Mouse (Mus musculus) G1E-ER4 (cell line): ENCODE data around the gene B3galt6. TPM values are rescaled to one million over a fixed set of nuclear protein-coding genes. Genes with fewer than 3 reads are reported as not detected.

Experiments
- GATA1 ChIP-seq: IDR thresholded peaks from one replicate; pipeline ENCODE4 v1.8.0; 2012; ENCODE audit warnings: low read length, inconsistent platforms
- polyA plus RNA-seq: library from polyadenylated mRNA; stranded (reverse); fragments of >175 nt; gene quantifications from 2 replicates; pipeline ENCODE4 v1.2.3, GENCODE M21; 2012

The B3galt6 gene
- polyA plus RNA-seq, 1 experiment: 6.1 TPM

DNA sequence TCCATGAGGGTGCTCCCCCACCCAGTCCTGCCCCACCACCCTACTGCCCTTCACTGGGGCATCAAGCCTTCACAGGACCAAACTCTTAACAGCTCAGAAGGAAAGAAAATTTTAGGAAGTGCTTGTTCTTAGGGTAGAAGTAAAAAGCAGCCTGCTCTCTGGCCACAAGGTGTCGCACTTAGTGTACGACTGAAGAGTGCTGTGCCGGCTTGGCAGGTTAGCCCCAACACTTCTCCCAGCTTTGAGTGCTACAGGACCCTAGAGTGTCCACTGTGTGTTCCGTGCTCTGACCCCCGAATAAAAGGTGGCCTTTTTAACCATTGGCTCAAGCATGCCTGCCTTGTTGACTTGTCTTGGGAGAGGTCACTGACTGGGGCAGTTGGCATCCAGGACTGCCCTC lies 33.2 kb downstream of the B3galt6 start:
- TF ChIP-seq GATA1: no peak

GRCm38 (mm10) chr4:155955491-155955890 lies 37.0 kb downstream of the B3galt6 start:
- TF ChIP-seq GATA1: no peak

GRCm38 (mm10) chr4:155947094-155947493 lies 45.4 kb downstream of the B3galt6 start:
- TF ChIP-seq GATA1: no peak

DNA sequence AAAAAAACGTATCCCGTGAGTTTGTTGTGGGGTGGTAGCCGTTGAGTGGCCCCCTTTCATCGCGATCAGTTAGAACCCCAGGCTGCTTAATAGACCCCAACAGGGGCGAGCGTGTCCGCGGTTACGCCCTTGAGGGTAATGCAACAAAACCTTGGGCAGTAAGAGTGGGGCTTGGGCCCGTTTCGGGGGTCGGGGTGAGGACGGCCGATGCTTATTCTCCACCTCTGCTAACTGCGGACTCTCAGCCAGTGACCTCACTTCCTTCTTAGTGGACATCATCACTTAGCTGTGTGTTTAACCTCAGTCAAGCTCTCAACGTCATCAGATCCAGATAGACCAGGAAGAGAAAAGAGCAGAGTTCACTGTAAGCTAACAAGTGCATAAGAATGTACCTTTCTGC lies 48.2 kb downstream of the B3galt6 start:
- TF ChIP-seq GATA1: no peak

DNA sequence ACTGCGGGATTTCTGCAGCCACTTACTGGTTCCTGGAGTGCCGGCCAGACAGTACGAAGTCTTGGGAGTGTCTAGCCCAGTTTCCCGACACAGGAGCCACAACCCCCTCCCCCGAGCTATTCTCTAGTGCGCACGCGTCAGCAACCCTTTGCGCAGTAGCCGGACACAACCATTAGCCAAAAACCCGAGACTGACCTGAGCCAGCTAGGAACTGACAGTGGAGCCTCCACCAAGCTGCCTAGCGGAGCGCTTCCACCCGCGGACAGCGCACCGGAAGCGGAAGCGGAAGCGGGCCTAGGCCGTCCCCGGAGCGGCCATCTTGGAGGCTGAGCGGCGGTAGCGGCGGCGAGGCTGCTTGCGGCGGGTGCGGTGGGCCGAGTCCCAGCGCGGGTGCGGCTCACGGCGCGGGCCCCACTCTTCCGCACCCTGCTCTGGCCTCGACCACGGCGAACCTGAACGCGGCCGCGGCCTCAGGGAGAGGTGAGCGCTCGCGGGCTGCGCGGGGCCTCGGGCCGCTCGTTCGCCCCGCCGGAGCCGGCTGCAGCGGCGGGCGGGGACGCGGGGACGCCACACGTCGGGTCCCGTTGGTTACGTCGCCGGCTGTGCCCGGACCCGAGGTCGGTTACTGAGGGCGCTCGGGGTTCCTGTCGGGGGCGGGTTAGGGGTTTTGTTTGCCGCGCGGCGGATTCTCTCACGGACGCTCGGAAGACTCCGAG lies 48.8 kb downstream of the B3galt6 start, which contains the start of gene Ube2j2:
Gene Ube2j2, plus strand, starts transcription at position 298 of the 716 bp plus-strand sequence.
- no peak for TF ChIP-seq GATA1

DNA sequence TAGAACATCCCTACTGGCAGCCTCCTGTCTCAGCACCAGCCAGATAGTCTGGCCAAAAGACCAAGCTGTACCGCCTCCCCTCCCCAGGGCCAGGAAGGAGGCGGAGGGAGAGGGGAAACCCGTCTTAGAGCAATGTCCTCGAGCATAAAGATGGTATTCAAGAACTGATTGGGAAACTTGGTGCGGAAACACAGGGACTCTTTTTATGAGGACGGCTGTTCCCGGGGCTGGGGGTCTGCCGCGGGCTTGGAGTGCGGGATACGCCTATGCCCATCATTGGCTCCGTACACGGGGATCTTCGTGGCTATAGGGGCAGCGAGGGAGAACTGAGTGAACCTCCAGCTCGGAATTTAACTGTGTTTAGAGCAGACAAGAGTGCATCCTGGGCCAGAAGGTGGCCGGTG lies 49.4 kb downstream of the B3galt6 start:
- TF ChIP-seq GATA1: no peak

Other genes starting within 250 kb of the B3galt6 start
- gene Atad3a, start 231.6 kb downstream of the B3galt6 start, polyA plus RNA-seq: 83.6 and 88.5 TPM in 2 replicates
- 0.16 and 0.17 TPM in 2 replicates for gene Vwa1, start 218.0 kb downstream of the B3galt6 start, polyA plus RNA-seq
- gene Tmem88b, start 206.8 kb downstream of the B3galt6 start, polyA plus RNA-seq: 0.02 and 0.06 TPM in 2 replicates
- gene Ankrd65, start 202.2 kb downstream of the B3galt6 start, polyA plus RNA-seq: not detected in 2 replicates
- 21.2 and 27.9 TPM in 2 replicates for gene Mrpl20, start 189.8 kb downstream of the B3galt6 start, polyA plus RNA-seq
- 41.7 and 52.9 TPM in 2 replicates for gene Ccnl2, start 180.2 kb downstream of the B3galt6 start, polyA plus RNA-seq
- 258 and 358 TPM in 2 replicates for gene Aurkaip1, start 161.4 kb downstream of the B3galt6 start, polyA plus RNA-seq
- gene Mxra8, start 153.0 kb downstream of the B3galt6 start, polyA plus RNA-seq: 0.04 and 0.12 TPM in 2 replicates
- gene Dvl1, start 145.2 kb downstream of the B3galt6 start, polyA plus RNA-seq: 78.6 and 89.0 TPM in 2 replicates
- gene Tas1r3, start 129.3 kb downstream of the B3galt6 start, polyA plus RNA-seq: 0.02 and 0.03 TPM in 2 replicates
- 1.7 and 8.0 TPM in 2 replicates for gene Cptp, start 123.2 kb downstream of the B3galt6 start, polyA plus RNA-seq
- 22.3 and 26.6 TPM in 2 replicates for gene Ints11, start 123.1 kb downstream of the B3galt6 start, polyA plus RNA-seq
- gene Pusl1, start 100.9 kb downstream of the B3galt6 start, polyA plus RNA-seq: 266 and 325 TPM in 2 replicates
- gene Acap3, start 100.8 kb downstream of the B3galt6 start, polyA plus RNA-seq: 37.5 and 47.6 TPM in 2 replicates
- gene Ube2j2, start 48.8 kb downstream of the B3galt6 start, polyA plus RNA-seq: 179 and 243 TPM in 2 replicates
- 78.3 and 111 TPM in 2 replicates for gene C1qtnf12, start 30.3 kb downstream of the B3galt6 start, polyA plus RNA-seq
- 44.4 and 58.7 TPM in 2 replicates for gene Sdf4, start 223 bp upstream of the B3galt6 start, polyA plus RNA-seq
- 0.60 and 2.3 TPM in 2 replicates for gene Tnfrsf4, start 21.2 kb upstream of the B3galt6 start, polyA plus RNA-seq
- gene Tnfrsf18, start 33.5 kb upstream of the B3galt6 start, polyA plus RNA-seq: 0.10 and 0.16 TPM in 2 replicates
- not detected in 2 replicates for gene Ttll10, start 66.8 kb upstream of the B3galt6 start, polyA plus RNA-seq
- 9.5 and 12.0 TPM in 2 replicates for gene 9430015G10Rik, start 117.3 kb upstream of the B3galt6 start, polyA plus RNA-seq
- 0.17 and 0.23 TPM in 2 replicates for gene Rnf223, start 137.9 kb upstream of the B3galt6 start, polyA plus RNA-seq
- 0.23 and 0.39 TPM in 2 replicates for gene Agrn, start 204.8 kb upstream of the B3galt6 start, polyA plus RNA-seq
- not detected in 2 replicates for gene Isg15, start 208.2 kb upstream of the B3galt6 start, polyA plus RNA-seq
- gene AW011738, start 210.7 kb upstream of the B3galt6 start, polyA plus RNA-seq: not detected in 2 replicates
- not detected in 2 replicates for gene Perm1, start 223.2 kb upstream of the B3galt6 start, polyA plus RNA-seq
- gene Plekhn1, start 242.2 kb upstream of the B3galt6 start, polyA plus RNA-seq: 7.6 and 12.9 TPM in 2 replicates
- 63.7 and 72.4 TPM in 2 replicates for gene Noc2l, start 243.4 kb upstream of the B3galt6 start, polyA plus RNA-seq